Mouse (Mus musculus) NIH3T3 (cell line): ENCODE results near the gene Fam20a.

Source experiments
- DNase-seq: peaks from one replicate; pipeline ENCODE4 v3.0.0-alpha.2; 2012; ENCODE audit warnings: low read depth

Gene Fam20a

DNA sequence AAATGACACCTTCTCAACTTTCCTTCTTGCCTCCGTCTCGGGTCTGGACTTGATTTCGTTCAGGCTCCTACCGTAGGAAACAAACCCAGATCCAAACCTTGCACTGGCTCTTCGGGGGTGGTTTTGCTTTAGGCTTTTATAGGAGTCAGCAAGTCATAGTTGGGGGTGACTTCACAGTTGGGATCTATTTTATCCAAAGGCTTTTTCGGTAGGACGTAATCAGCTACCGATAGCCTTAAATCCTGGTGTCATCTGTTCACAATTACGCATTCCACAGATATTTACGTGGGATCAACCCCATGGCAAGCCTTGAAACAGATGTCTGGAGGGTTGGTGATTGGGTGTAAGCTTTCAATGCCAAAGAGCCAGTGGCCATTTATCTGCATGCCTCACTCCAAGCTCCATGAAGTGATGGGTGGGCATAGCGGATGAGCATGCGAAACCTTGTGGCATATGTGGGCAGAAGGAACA is 6.7 kb downstream of the Fam20a start:
- DNase-seq: no peak

DNA sequence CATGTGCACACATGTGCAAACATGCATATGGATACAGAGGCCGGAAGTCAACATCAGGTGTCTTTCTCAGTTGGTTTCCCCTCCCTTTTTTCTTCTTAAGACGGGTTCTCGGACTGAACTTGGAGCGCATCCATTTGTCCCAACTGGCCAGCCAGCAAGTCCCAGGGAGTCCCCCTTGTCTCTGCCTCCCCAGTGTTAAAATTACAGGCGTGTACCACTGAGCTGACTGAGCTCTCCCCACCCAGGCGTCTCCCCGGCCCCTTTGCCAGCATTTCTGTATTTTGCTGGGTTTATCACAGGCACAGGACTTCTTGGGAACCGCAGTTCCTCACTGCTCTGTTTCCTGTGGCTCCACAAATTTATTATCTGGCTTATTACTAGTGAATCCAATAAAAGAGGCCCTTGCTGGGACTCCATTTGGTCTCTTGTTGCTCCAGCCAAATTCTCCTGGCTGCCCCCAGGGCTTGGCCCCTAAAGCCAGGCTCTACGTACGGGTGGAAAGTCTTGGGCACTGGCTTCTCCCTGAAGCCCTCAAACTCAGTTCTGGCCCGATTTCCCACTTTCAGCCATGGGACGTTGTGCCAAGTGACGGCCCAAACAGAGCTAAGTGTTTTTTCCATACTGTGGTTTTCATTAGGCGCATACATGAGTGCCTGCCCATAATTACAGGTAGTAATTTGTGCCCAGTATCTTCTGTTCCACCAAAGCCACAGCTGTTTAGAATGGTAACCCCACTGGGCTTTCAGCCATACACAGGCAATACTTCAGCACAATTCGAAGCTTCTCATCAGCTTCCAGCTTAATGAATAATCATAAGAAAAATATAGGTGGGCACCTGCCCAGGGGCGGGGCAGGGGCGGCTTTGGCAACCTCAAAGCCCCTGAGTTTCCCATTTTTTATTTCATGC is 7.5 kb downstream of the Fam20a start:
- DNase-seq: no peak

- no peak for DNase-seq
Measured at GRCm38 (mm10) chr11:109709501-109709900, 12.6 kb downstream of the Fam20a start.

DNA sequence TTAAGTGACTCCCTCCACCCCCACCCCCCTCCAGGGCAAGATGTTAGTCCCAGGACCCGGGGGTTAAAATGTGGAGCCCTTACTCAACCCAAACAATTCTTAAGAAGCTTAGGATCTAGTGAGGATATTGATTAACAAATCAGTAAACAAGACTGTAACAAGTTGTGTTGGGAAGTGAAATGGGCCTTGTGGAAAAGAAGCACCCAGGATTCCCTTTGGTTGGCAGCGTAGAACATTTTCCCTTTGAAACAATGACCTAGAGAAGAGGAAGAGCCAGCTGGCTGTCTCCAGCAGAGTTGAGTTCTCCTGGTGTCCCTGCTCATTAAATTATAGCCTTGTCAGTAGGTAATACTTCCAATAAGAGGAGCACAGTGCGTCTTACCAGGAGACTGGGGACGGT is 13.3 kb downstream of the Fam20a start:
- DNase-seq: no peak

- DNase-seq: no peak
Measured at GRCm38 (mm10) chr11:109707442-109707841, 14.6 kb downstream of the Fam20a start.

GRCm38 (mm10) chr11:109706586-109706985 is 15.5 kb downstream of the Fam20a start:
- no peak for DNase-seq

- DNase-seq: no peak
Measured at GRCm38 (mm10) chr11:109706055-109706412, 16.0 kb downstream of the Fam20a start.

DNA sequence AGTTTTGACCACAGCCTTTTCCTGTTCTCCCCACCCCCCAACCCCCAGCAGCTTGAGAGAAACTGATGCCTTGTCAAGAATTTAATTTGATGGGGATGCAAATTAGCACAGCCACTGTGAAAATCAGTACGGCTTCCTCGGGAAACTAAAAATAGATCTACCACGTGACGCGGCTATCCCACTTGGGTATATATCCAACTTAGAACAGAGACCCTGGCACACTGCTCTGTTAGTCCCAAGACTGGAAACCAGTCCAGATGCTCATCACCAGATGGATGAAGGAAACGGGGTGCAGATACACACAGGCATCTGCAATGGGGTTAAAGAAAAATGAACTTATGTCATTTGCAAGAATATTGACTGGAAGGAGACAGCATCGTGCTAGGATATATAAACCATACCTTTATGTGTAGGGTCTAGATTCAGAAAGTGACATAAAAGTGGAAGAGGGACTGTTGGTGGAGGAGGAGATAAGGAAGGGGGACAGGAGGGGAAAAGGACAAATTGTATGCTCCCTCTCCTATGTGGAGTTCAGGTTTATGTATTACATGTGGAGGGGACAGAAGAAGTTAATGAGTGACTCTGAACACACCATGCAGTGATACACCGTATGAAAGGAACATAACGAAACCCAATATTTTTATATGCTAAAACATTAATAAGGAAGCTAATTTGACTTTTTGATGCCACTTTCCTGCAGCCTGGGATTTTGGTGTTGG is 16.6 kb downstream of the Fam20a start:
- no peak for DNase-seq

DNA sequence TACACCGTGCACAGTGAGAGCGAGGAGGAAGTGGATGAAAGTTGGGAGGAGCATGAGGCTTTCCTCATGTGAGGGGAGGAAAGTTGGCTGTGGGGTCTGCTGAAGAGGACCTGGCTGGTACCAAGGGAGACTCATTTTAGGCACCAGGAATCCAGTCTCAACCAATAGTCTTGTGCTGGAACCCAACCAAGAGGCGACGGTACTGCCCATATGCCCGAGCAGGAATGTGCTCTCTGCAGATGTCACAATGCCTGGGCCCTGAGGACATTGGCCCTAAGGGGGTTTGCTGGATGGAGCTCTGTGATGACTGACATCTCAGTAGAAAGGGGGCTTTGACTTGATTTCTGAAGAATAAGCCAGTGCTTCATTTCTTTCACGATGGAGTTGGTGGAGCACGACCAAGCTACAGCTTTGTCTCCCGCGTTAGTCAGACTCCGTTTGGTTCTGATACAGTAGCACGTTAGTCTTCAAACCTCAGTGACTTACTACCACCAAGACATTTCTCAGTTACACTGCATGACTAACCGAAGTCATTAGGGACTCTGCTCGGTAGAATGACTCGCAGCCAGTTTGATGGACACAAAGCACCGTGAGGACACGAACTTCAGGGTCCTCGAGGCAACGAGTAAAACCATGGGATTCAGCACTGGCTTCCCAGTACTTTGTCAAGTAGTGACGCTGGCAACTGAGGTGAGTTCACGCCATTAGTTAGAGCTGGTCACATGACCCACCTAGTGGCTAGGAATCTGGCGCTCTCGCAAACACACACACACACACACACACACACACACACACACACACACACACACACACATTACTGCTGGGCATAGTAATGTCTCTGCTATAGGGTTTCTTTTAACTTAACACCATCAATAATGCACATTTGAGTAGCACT is 17.5 kb downstream of the Fam20a start:
- no peak for DNase-seq

- no peak for DNase-seq
Measured at GRCm38 (mm10) chr11:109703845-109704244, 18.2 kb downstream of the Fam20a start.

GRCm38 (mm10) chr11:109702031-109702815 is 19.9 kb downstream of the Fam20a start:
- DNase-seq: no peak

- DNase-seq: no peak
Measured at GRCm38 (mm10) chr11:109700761-109701160, 21.3 kb downstream of the Fam20a start.

DNA sequence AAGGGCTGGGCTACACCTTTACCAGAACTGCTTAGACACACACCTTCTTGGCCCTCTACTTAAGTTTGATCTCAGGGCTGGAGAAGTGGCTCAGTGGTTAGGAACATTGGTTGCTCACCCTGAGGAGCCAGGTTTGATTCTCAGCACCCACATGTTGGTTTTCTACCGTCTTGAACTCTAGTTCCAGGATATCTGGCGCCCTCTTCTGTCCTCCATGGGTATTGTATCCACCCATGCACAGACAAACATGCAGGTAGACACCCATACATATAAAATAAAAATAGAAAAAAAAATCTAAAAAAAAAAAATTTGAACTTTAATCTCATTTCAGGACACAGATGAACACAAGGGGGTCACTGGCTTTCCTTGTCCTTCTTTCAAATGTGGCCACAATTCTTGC is 22.3 kb downstream of the Fam20a start:
- DNase-seq: no peak

DNA sequence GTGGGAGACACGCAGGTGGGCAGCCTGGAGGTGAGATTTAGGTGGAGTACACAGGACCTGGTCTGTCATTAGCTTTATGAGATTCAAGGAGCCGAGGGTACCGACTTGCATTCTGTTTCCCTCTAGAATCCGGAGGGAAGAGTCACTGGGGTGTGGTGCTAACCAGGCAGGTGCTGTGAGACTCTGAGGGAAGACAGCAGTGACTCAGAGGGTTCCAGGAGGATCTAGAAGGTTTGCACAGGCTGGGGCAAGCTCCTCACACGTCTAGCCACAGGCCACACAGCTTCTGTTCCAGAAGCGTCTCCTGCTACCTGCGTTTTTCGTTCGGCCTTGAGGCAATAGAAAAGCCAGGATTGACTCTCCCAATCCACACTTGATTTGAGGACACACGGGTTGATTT is 23.3 kb downstream of the Fam20a start:
- no peak for DNase-seq

DNA sequence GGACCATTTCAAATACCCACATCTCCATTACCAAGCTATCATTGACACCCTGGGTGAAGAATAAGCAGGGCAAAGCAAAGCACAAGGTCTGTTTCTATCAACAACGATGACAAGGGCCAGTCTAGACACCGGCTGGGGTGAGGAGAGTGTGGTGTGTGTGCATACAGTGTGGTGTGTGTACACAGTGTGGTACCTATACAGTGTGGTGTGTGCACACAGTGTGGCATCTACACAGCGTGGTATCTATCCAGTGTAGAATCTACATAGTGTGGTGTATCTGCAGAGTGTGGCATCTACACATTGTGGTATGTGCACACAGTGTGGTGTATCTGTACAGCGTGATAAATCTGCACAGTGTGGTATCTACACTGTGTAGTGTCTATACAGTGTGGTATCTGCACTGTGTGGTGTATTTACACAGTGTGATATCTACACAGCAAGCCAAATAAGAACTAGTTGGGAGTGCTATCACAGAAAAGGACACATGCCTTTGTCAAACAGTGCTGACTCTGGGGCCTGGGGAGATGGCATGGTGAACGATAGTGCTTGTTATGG is 24.9 kb downstream of the Fam20a start:
- DNase-seq: no peak

DNA sequence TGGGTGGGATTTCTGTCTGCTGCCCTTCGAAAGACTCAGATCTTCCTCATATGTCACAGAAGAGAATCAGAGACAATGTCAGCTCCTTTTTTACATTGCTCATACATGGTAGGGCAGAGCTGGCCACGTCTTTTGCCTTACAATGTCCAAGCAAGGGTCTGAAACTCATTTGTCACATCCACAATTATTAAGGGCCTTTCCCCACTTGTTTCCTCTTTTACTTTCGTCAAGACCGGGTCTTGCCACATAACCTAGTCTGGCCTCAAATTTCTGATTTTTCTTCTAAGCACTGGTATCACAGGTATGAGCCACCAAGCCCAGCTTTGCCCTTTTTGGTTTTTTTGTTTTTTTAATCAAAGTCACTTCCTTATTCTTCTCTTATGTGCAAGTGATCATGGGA is 25.6 kb downstream of the Fam20a start:
- DNase-seq: no peak

DNA sequence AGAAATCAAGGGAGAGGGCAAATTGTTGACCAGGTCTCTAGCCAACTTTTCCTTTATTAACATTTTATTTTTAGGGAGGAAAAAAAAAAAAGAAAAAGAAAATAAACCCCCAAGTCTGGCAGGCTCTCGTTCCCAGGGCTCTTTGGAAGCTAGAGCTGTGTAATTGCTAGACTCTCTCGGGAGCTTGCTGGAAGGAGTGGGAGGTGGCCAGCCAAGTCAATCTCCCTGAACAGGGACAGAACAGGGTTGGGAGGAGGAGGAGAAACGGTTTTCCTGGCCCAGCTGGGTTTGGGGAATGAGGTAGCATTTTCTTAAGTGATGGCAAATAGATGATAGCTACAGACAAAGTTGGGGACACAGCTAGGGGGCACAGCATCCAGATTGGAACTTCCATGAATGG is 29.3 kb downstream of the Fam20a start:
- DNase-seq: no peak

DNA sequence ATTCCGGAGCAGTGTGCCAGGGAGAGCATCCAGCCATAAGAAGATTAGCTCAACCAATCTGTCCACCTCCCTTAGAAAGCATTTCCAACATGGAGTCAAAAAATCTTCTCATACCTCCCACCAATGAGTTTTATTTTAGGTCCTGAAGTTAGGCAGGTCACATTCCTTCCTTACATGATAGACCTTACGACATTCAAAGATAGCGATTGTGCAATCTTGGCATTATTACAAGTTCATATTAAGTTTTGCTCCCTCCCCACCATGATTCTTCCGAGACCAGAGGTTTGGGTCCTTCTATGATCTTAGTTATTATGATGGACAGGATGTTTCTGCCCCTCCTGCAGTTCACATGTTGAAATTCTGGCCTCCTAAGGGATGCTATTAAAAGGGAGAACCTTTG is 32.5 kb downstream of the Fam20a start:
- DNase-seq: no peak

DNA sequence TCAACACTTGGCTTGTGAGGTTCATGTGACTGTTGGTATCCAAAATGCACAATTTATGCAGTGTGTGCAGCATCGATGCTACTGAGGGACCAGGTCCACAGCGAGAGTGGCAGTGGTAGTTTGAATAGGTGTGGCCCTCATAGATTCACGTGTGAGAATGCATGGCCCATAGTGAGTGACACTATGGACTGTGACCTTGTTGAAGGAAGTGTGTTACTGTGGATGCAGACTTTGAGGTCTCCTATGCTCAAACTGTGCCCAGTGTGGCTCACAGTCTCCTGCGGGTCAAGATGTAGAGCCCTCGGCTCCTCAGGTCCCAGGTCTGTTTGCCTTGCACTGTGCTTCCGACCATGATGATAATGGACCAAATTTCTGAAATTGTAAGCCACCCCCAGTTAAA is 39.9 kb downstream of the Fam20a start:
- no peak for DNase-seq

DNA sequence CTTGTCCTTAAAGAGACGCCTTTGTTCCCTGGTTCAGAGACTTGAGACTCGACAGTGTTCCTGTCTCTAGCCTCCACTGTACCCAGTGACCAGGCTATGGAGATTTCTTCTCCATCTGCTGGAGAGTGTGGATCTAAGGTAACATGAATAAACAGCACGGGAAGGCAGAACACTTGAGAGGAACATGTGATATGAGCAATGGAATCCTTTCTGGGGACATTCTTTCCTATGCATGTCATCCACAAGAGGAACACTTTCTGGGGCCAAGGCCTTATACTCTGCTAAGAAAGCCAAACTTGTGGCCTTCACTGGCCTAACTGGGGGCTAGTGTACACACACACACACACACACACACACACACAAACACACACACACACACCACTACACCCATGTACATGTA is 40.5 kb downstream of the Fam20a start:
- peak; percentile 35 for DNase-seq

DNA sequence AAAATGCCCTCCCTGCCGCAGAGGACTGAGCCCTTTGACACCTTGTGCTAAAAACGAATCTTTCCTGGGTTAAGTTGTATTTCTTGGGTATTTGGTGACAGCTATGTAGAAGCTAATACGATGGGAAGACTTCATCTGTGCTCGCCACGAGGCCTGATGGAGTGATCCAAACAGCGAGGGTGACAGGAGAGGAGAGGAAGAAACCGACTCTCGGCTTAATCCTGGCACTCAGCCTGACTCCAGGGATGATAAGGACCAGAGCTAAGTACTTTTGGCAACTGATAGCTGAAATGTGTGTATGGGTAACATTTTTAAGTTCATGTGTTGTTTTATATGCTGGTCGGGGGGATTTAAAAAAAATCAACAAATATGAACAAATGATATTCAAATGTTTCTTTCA is 41.1 kb downstream of the Fam20a start:
- peak; percentile 24 for DNase-seq
